Mouse (Mus musculus) layer of hippocampus, postnatal 25 days (tissue): Measurements from ENCODE around the gene Magi2. TPM values are rescaled to one million over a fixed set of nuclear protein-coding genes. Genes with fewer than 3 reads are reported as not detected.

Source experiments
- DNase-seq, 2 experiments: peaks; one replicate each; pipeline ENCODE4 v3.0.0; 2022; ENCODE audit warnings: mixed read lengths in 2 of 2, low spot score in 1 of 2; ENCODE audit errors: extremely low spot score in 1 of 2
- total RNA-seq, 2 experiments: library from RNA; stranded (reverse); gene quantifications; 2 replicates each; pipeline ENCODE4 v1.2.3; 2021

Magi2 gene
- total RNA-seq, 2 experiments from 2014 or later: 102 to 143 TPM

- DNase-seq: no peak
Measured at GRCm38 (mm10) chr5:20738795-20739194, 1512.0 kb downstream of the Magi2 start.

DNA sequence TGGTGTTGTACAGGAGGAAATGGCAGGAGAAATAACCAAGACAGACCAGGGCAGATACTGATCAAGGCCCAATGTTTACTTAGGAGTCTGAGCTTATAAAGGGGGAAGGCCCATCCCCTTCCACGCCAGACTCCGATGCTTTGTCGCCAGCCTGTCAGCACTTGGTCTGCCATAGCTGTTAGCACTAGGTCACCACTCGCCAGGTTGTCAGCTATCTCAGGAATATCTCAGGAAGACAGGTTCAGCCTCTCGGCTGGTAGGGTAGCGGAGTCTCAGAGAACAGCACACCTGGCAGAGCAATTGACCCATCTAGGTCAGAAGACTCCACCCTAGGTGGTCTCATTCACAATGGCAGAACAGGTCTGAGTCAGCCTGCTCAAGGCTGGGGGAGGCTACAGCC lies 1514.4 kb downstream of the Magi2 start:
- no peak for DNase-seq

- DNase-seq: no peak
Measured at GRCm38 (mm10) chr5:20741936-20742335, 1515.1 kb downstream of the Magi2 start.

- no peak for DNase-seq
Measured at GRCm38 (mm10) chr5:20748142-20748541, 1521.3 kb downstream of the Magi2 start.

- DNase-seq: no peak
Measured at GRCm38 (mm10) chr5:20748856-20749255, 1522.0 kb downstream of the Magi2 start.

DNA sequence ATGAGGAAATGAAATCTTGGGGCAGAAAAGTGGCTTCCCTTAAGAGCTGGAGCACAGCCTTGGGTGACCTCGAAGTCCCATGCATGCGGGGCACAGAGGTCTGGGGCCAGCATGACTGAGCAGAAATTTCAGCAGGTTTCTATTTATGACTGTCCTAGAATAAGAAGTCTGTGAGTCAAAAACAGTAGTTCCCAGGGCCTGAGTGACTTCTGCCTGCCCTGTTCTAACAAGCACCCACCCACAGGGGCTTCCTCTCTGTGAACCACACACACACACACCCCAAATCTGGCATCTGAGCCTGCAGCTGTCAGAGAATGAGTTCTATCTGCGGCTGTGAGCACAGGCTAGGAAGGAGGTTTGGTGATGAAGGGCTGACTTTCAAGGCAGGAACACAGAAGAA lies 1522.7 kb downstream of the Magi2 start:
- no peak for DNase-seq

DNA sequence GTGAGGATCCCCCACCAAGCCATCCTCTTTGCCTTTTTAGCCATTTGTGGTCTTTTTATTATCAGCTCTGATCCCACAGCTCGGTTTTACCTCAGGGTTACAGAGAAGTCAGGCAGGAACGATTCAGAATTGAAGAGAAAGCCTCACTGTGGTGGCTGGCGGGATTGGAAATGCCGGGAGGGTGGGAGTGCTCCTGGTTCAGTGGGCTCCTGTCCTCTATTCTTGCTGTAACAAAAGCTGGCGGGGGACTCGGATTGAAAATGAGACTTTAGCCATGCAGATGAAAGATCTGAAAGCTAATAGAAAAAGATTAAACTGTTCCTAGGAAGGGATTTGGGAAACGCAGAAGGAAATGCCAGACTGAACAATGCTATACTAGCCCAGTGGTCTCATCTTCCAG lies 1524.2 kb downstream of the Magi2 start:
- no peak for DNase-seq

DNA sequence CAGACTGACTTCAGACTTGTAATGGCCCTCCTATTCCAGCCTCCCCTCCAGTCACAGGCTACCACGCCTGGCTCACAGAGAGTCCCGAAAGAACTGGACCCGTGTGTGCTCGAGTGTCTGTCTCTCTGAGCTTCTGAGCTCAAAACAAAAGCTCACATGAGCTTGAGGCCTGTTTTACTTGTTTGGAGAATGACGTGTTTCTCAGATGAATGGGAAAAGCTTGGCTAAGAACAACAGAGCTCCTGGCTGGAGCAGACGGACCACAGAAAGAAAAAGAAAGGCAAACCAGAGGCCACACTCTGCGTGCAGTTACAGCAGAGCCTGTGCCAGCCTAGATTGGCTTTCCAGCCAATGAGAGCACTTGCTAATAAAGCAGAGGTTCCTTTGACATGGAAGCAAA lies 1524.9 kb downstream of the Magi2 start:
- no peak for DNase-seq

- DNase-seq: no peak
Measured at GRCm38 (mm10) chr5:20753096-20753495, 1526.3 kb downstream of the Magi2 start.

GRCm38 (mm10) chr5:20753963-20754362 lies 1527.1 kb downstream of the Magi2 start:
- DNase-seq: no peak
